Mouse (Mus musculus): ENCODE data around the gene Slc37a4. TPM values are rescaled to one million over a fixed set of nuclear protein-coding genes. Genes with fewer than 3 reads are reported as not detected.
"Not testable (repeated sequence)": the region's sequence is repeated elsewhere in the genome, so short reads cannot be mapped to it uniquely, and the experiment has no call there.

Gene Slc37a4
- polyA plus RNA-seq, 1 experiment from 2014 or later, result 10.8 TPM

DNA sequence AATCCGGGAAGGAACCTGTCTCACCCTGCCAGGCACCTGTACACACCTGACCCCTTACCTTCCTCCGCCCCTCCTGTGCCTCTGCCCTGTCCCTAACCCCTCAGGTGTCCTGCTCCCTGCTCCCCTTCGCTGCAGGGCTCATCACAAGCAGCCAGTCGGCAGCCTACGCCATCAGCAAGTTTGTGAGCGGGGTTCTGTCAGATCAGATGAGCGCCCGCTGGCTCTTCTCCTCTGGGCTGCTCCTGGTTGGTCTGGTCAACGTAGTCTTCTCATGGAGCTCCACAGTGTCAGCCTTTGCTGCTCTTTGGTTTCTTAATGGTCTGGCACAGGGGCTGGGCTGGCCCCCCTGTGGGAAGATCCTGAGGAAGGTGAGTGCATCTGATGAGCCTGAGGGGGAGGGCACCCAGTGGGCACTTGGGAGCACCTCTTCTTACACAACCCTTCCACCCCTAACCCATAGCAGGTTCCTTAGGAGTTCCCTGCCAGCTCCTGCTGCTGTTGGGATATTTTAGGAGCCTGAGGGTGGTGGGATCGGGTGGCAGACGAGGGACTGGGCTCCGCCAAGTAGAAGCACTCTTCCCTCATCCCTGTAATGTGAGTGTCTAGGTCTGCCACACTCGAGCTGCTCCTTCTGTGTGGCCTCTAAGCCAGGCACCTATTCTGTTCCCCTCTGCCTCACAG is 2.6 kb downstream of the Slc37a4 start:
- Histone ChIP-seq H3K4me3 (ENCODE audit: low read depth, low read length) (no peak overlapping the region), H3K4me2 (ENCODE audit: low read depth, low read length) (no peak overlapping the region), H3K4me1 (ENCODE audit: control insufficient read depth, insufficient read depth, low read length) (peaks cover 3% of the 10 kb centered on the region; the same call in 1 of the 2 replicates), H3K27me3 (ENCODE audit: control insufficient read depth, insufficient read depth, low read length) (no peaks in the 10 kb centered on the region), H3K36me3 (replicated peaks; ENCODE audit: control insufficient read depth, insufficient read depth, low read depth, low read length) (peaks cover 2% of the 10 kb centered on the region; the same call in 1 of the 2 replicates), H3K9me3 (replicated peaks; ENCODE audit: control insufficient read depth, low read length) (no peaks in the 10 kb centered on the region), H3K9ac (replicated peaks; ENCODE audit: low read length) (no peak overlapping the region), H3K27ac (replicated peaks; ENCODE audit: low read depth, low read length) (no peak overlapping the region)
- no peak for ATAC-seq (replicated peaks; ENCODE audit: insufficient number of reproducible peaks, low FRiP score, low TSS enrichment, low read depth)
- DNase-seq (ENCODE audit: low spot score), result no peak
- 80% methylated on average over 13 of the region's 13 CpGs for WGBS

DNA sequence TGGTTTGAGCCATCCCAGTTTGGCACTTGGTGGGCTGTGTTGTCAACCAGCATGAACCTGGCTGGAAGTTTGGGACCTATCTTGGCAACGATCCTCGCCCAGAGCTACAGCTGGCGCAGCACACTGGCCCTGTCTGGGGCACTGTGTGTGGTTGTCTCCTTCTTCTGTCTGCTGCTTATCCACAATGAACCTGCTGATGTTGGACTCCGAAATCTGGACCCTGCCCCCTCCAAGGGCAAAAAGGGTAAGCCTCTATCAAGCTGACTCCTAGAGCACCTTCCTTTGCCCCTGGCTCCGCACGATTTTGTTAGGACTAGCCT is 3.1 kb downstream of the Slc37a4 start:
- Histone ChIP-seq H3K27me3 (ENCODE audit: control insufficient read depth, insufficient read depth, low read length) (no peaks in the 10 kb centered on the region), H3K4me1 (ENCODE audit: control insufficient read depth, insufficient read depth, low read length) (peaks cover 3% of the 10 kb centered on the region; the same call in 1 of the 2 replicates), H3K27ac (replicated peaks; ENCODE audit: low read depth, low read length) (no peak overlapping the region), H3K4me2 (ENCODE audit: low read depth, low read length) (no peak overlapping the region), H3K36me3 (replicated peaks; ENCODE audit: control insufficient read depth, insufficient read depth, low read depth, low read length) (peaks cover 2% of the 10 kb centered on the region; the same call in 1 of the 2 replicates), H3K4me3 (ENCODE audit: low read depth, low read length) (no peak overlapping the region), H3K9ac (replicated peaks; ENCODE audit: low read length) (no peak overlapping the region), H3K9me3 (replicated peaks; ENCODE audit: control insufficient read depth, low read length) (no peaks in the 10 kb centered on the region)
- ATAC-seq (replicated peaks; ENCODE audit: insufficient number of reproducible peaks, low FRiP score, low TSS enrichment, low read depth) (no peak), DNase-seq (ENCODE audit: low spot score) (no peak)
- WGBS, result 90% methylated on average over 6 of the region's 6 CpGs

DNA sequence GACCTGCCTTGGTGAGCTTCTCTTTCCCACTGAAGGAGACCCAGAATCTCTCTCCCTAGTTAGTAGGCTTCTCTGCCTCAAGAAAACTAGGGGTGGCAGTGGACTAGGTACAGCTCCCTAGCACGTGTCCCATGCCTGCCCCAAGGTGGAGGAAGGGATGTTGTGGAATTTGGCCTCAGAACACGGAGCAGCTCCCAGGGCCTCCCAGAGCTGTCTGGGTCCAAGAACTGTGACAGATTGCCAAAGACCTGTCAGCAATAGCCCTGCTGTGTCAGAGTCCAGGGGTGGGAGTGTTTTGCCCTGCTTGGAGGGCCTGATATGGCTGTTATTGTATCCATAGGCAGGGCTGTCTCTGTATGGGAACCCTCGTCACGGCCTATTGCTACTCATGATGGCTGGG is 4.4 kb downstream of the Slc37a4 start:
- Histone ChIP-seq H3K4me1 (ENCODE audit: control insufficient read depth, insufficient read depth, low read length) (peaks cover 3% of the 10 kb centered on the region; the same call in 1 of the 2 replicates), H3K4me3 (ENCODE audit: low read depth, low read length) (no peak overlapping the region), H3K27me3 (ENCODE audit: control insufficient read depth, insufficient read depth, low read length) (no peaks in the 10 kb centered on the region), H3K4me2 (ENCODE audit: low read depth, low read length) (no peak overlapping the region), H3K36me3 (replicated peaks; ENCODE audit: control insufficient read depth, insufficient read depth, low read depth, low read length) (peaks cover 2% of the 10 kb centered on the region; the same call in 1 of the 2 replicates), H3K27ac (replicated peaks; ENCODE audit: low read depth, low read length) (no peak overlapping the region), H3K9me3 (replicated peaks; ENCODE audit: control insufficient read depth, low read length) (no peaks in the 10 kb centered on the region), H3K9ac (replicated peaks; ENCODE audit: low read length) (no peak overlapping the region)
- WGBS, result 93% methylated on average over 4 of the region's 4 CpGs
- ATAC-seq (replicated peaks; ENCODE audit: insufficient number of reproducible peaks, low FRiP score, low TSS enrichment, low read depth), result no peak
- no peak for DNase-seq (ENCODE audit: low spot score)

DNA sequence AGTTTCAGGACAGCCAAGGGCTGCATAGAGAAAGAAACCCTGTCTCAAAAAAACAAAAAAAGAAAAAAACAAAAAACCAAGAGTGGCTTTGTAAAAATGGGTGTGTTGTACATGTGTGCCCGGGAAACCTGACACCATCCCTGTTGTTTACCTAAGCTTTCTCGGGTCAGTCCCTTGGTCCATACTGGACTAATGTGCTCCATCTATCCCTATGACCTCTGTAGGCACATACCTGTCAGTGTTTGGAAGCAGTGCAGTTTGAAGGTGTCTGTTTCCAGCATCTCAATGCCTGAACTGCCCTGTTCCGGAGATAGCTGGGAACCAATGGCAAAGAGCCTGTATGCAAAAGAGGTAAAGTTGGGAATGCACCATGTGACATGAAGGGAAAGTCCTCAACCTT is 8.4 kb downstream of the Slc37a4 start:
- no peaks in the 10 kb centered on the region for H3K27me3 ChIP-seq (ENCODE audit: control insufficient read depth, insufficient read depth, low read length)
- no peak overlapping the region for H3K4me3 ChIP-seq (ENCODE audit: low read depth, low read length)
- DNase-seq (ENCODE audit: low spot score) (no peak), ATAC-seq (replicated peaks; ENCODE audit: insufficient number of reproducible peaks, low FRiP score, low TSS enrichment, low read depth) (no peak)
- no peak overlapping the region for H3K9ac ChIP-seq (replicated peaks; ENCODE audit: low read length)
- no peaks in the 10 kb centered on the region for H3K9me3 ChIP-seq (replicated peaks; ENCODE audit: control insufficient read depth, low read length)
- H3K27ac ChIP-seq (replicated peaks; ENCODE audit: low read depth, low read length), result no peak overlapping the region
- H3K36me3 ChIP-seq (replicated peaks; ENCODE audit: control insufficient read depth, insufficient read depth, low read depth, low read length), result peaks cover 8% of the 10 kb centered on the region; the same call in 1 of the 2 replicates
- H3K4me2 ChIP-seq (ENCODE audit: low read depth, low read length), result no peak overlapping the region
- no peaks in the 10 kb centered on the region for H3K4me1 ChIP-seq (ENCODE audit: control insufficient read depth, insufficient read depth, low read length)
- WGBS, result 79% methylated on average over 3 of the region's 3 CpGs

DNA sequence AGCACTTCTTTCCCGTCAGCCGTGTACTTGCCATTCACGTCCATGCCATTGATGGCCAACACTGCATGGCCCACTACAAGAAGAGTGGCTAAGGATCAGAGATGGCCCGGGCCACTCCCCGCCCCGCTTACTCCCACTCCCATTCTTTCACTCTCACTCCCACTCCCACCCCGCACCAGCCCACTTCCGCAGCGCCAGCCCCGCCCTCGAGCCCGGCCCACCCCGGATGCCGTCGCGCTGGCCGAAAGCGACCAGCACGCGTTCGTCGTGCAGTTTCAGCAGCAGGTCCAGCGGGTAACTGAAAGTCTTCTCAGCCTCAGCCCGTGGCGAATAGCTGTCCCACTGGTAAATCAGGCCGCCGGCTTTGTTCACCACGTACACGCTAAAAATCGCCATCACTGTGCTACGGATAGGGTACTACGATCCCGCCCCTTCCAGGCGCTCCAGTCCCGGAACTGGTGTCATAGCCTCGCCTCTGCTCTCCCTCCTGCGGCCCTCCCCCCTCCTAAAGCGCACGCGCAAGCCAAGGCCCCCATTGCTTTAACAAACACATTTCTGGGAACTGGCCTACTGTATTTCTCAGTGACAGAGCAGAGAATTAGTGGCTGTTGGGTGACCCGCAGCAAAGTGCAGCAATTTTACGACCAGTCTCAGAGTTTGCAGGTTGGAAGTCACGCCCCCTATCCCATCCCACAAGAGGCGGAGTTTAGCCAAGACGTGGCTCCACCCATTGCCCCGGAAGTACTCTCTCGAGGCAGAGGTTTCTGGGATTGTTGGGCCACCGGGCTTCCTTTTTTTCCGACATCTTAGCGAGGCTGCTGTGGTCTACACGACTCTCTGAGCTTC is 10.5 kb downstream of the Slc37a4 start, which contains the start of the genes Rps25 and Trappc4:
TSS of gene Rps25 (plus strand) at position 234 of the 846 bp plus-strand sequence.
TSS of gene Trappc4 (minus strand) at position 695 of the 846 bp plus-strand sequence.
- DNase-seq (ENCODE audit: low spot score), result peak; percentile 98
- Histone ChIP-seq H3K27me3 (ENCODE audit: control insufficient read depth, insufficient read depth, low read length) (no peaks in the 10 kb centered on the region), H3K4me1 (ENCODE audit: control insufficient read depth, insufficient read depth, low read length) (no peaks in the 10 kb centered on the region), H3K4me3 (ENCODE audit: low read depth, low read length) (peak within 1 kb of the TSS; percentile 88), H3K27ac (replicated peaks; ENCODE audit: low read depth, low read length) (peak within 1 kb of the TSS; percentile 82), H3K9ac (replicated peaks; ENCODE audit: low read length) (peak within 1 kb of the TSS; percentile 89), H3K4me2 (ENCODE audit: low read depth, low read length) (peak within 1 kb of the TSS; percentile 61), H3K9me3 (replicated peaks; ENCODE audit: control insufficient read depth, low read length) (no peaks in the 10 kb centered on the region), H3K36me3 (replicated peaks; ENCODE audit: control insufficient read depth, insufficient read depth, low read depth, low read length) (peaks cover 6% of the 10 kb centered on the region; the same call in 1 of the 2 replicates)
- peak; percentile 94 for ATAC-seq (replicated peaks; ENCODE audit: insufficient number of reproducible peaks, low FRiP score, low TSS enrichment, low read depth)
- under 1% methylated on average over 51 of the region's 51 CpGs for WGBS

DNA sequence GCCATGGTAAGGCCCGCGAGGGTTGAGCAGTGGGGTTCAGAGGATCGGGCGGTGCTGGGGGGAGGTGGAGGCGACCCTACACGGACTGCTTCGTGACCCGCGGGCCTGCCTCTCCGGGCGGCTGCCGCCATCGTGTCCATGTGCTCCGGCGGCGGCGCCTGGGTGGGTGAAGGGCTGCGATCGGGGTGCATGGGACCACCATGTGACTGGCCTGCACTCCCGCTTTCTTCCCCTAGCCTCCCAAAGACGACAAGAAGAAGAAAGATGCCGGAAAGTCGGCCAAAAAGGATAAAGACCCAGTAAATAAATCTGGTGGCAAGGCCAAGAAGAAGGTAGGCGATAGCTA is 11.1 kb downstream of the Slc37a4 start:
- H3K36me3 ChIP-seq (replicated peaks; ENCODE audit: control insufficient read depth, insufficient read depth, low read depth, low read length), result peaks cover 6% of the 10 kb centered on the region; the same call in 1 of the 2 replicates
- H3K4me3 ChIP-seq (ENCODE audit: low read depth, low read length), result peak overlapping the region; percentile 88
- no peaks in the 10 kb centered on the region for H3K9me3 ChIP-seq (replicated peaks; ENCODE audit: control insufficient read depth, low read length)
- peak overlapping the region; percentile 82 for H3K27ac ChIP-seq (replicated peaks; ENCODE audit: low read depth, low read length)
- H3K9ac ChIP-seq (replicated peaks; ENCODE audit: low read length), result peak overlapping the region; percentile 89
- no peak for ATAC-seq (replicated peaks; ENCODE audit: insufficient number of reproducible peaks, low FRiP score, low TSS enrichment, low read depth)
- H3K4me2 ChIP-seq (ENCODE audit: low read depth, low read length), result peak overlapping the region; percentile 57
- DNase-seq (ENCODE audit: low spot score), result no peak
- H3K4me1 ChIP-seq (ENCODE audit: control insufficient read depth, insufficient read depth, low read length), result no peaks in the 10 kb centered on the region
- under 1% methylated on average over 24 of the region's 24 CpGs for WGBS
- no peaks in the 10 kb centered on the region for H3K27me3 ChIP-seq (ENCODE audit: control insufficient read depth, insufficient read depth, low read length)

DNA sequence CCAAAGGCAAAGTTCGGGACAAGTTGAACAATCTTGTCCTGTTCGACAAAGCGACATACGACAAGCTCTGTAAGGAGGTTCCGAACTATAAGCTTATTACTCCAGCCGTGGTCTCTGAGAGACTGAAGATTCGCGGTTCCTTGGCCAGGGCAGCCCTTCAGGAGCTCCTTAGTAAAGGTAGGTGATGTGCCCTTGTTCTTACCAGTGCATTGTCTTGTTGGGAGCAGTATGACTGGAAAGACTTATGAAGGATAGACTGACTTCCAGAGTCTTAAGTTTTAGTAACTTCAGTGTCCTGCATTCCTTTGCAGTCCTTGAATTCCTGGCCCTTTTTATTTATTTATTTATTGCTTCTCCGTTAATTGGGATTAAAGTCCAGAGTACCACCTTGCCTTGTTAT is 12.0 kb downstream of the Slc37a4 start:
- H3K9ac ChIP-seq (replicated peaks; ENCODE audit: low read length); H3K4me1 ChIP-seq (ENCODE audit: control insufficient read depth, insufficient read depth, low read length); H3K27ac ChIP-seq (replicated peaks; ENCODE audit: low read depth, low read length); H3K9me3 ChIP-seq (replicated peaks; ENCODE audit: control insufficient read depth, low read length); H3K36me3 ChIP-seq (replicated peaks; ENCODE audit: control insufficient read depth, insufficient read depth, low read depth, low read length); H3K27me3 ChIP-seq (ENCODE audit: control insufficient read depth, insufficient read depth, low read length); ATAC-seq (replicated peaks; ENCODE audit: insufficient number of reproducible peaks, low FRiP score, low TSS enrichment, low read depth); DNase-seq (ENCODE audit: low spot score): not testable (repeated sequence)
- Histone ChIP-seq H3K4me3 (ENCODE audit: low read depth, low read length) (peak overlapping the region; percentile 88), H3K4me2 (ENCODE audit: low read depth, low read length) (peak overlapping the region; percentile 57)
- 80% methylated on average over 9 of the region's 9 CpGs for WGBS

All from embryonic facial prominence, embryonic 11.5 days (tissue).